Mouse (Mus musculus) CH12F3 (cell line): Measurements from ENCODE around the gene Cchcr1.
"Not testable (repeated sequence)": the region's sequence is repeated elsewhere in the genome, so short reads cannot be mapped to it uniquely, and the experiment has no call there.

Source experiments
- in situ Hi-C: fragments of 300-500 bp; cut with MboI; formaldehyde crosslinking; loops from 2 replicates; pipeline ENCODE4 v1.14.3; 2020; ENCODE audit warnings: low sequenced_read_pairs

The Cchcr1 gene

GRCm38 (mm10) chr17:35516652-35517500, at the start of gene Cchcr1, which contains the start of gene Tcf19:
TSS of gene Cchcr1 (plus strand) at chr17:35517100.
TSS of gene Tcf19 (minus strand) at chr17:35516824.
- in situ Hi-C loops, result no loop called here

- in situ Hi-C loops, result loop anchor here (25.0 kb wide), 1 partner anchor 1482 kb away; no protein-coding TSS in a partner anchor
Measured at GRCm38 (mm10) chr17:35468936-35469335, 48.0 kb upstream of the Cchcr1 start.

DNA sequence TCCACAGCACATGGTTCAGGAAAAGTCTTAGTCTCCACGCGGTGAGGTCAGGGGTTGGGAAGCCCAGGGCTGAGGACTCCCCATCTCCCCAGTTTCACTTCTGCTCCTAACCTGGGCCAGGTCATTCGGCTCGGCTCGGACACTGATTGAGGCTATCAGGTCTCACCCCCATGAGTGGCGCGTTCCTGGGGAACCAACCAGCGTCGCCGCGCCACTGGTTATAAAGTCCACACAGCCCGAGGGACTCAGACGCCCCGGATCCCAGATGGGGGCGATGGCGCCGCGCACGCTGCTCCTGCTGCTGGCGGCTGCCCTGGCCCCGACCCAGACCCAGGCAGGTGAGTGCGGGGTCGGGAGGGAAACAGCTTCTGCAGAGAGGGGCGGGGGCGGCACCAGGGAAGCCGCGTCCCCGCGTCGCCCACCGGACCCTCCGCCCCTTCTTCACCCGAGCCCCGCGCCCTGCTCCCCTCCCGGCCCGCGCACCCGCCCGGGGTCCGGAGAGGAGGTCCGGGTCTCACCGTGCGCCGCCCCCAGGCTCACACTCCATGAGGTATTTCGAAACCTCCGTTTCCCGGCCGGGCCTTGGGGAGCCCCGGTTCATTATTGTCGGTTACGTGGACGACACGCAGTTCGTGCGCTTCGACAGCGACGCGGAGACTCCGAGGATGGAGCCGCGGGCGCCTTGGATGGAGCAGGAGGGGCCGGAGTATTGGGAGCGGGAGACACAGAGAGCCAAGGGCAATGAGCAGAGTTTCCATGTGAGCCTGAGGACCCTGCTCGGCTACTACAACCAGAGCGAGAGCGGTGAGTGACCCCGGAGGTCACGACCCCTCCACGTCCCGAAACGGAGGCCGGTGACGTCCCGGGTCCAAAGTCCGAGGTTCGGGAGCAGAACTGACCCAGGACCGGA, 46.8 kb upstream of the Cchcr1 start, which contains the start of gene H2-Q10:
TSS of gene H2-Q10 (plus strand) at position 248 of the 910 bp plus-strand sequence.
- in situ Hi-C loops, result loop anchor here (25.0 kb wide), 1 partner anchor 1483 kb away; no protein-coding TSS in a partner anchor

DNA sequence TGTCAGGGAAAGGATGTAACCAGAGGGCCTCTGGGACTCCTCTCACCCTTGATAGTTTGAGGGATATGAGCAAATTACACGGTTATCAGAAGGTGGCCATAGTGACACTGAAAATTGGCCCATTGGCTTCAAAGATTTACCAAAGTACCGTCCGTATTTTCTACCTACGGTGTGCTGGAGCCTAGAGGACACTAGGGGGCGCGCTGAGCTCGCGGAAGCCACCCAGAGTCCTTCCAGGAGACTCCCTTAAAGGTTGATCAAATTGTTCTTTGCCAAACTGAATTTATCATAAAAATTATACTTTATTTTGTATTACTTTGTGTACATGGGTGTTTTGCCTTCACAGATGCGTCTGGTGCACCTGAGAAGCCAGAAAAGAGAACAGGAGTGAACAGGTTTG, 32.8 kb upstream of the Cchcr1 start:
- in situ Hi-C loops, result no loop called here

DNA sequence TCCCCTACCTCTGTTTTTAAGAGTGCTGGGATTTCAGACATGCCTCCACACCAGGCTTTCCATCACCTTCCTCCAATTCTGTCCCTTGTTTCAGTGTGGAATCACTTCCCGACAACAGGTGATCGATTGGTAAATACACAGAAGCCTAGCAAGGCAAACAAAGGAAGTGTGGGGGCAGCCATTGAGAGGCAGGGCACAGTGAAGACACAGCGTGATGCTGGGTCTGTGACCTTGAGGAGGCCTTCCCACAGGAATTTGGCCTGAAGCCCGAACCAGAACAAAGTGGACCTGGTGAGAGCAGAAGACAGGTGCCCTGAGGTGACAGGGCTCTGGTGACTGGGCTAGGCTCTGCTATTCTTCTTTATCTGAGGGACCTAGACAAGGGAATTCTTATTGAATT, 31.2 kb upstream of the Cchcr1 start:
- in situ Hi-C loops, result no loop called here

- in situ Hi-C loops, result no loop called here
Measured at GRCm38 (mm10) chr17:35486726-35487125, 30.2 kb upstream of the Cchcr1 start.

DNA sequence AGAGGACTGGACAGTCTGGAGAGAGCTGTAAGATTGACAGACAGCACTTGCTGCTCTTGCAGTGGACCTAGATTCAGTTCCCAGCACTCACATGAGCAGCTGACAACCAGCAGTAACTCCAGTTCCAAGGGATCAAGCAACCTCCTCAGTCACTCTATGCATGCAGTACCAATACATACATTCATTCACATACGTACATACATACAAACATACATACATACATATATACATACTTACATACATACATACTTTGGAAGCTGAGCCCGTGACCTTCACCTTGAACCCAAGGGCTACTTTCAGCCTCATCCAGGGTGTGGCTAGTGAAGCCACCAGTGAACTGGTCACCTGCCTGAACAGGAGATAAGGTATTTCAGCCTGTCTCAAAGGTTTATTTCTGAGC, 28.9 kb upstream of the Cchcr1 start:
- in situ Hi-C loops, result no loop called here

DNA sequence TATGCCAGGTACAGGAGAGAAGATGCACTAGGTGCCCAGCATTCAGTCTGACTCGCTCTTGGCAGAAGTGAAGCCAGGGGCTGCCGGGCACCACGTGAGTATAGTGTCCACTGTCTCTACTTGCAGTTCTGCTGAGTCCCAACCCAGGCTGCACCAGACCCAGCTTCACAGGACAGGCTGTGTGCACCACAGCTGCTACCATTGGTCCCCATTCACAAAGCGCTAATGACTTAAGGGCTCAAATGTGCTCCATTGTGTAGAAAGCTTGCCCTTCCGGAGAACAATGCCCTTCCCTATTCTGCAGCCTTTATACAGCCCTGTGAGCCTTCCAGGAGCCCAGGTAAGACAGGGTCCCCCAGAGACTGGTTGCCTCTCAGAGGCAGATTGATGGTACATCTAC, 26.6 kb upstream of the Cchcr1 start:
- in situ Hi-C loops, result no loop called here

DNA sequence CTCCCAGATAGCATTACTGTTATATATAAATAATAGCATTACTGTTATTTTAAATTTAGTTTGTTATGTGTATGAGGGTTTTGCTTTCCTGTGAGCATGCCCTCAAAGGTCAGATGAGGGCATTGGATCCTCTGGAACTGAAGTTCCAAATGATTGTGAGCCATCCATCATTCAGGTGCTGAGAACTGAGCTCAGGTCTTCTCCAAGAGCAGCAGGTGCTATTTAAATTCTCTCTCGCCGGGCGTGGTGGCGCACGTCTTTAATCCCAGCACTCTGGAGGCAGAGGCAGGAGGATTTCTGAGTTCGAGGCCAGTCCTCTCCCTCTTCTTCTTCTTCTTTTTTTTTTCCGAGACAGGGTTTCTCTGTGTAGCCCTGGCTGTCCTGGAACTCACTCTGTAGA, 19.8 kb upstream of the Cchcr1 start:
- in situ Hi-C loops, result no loop called here

DNA sequence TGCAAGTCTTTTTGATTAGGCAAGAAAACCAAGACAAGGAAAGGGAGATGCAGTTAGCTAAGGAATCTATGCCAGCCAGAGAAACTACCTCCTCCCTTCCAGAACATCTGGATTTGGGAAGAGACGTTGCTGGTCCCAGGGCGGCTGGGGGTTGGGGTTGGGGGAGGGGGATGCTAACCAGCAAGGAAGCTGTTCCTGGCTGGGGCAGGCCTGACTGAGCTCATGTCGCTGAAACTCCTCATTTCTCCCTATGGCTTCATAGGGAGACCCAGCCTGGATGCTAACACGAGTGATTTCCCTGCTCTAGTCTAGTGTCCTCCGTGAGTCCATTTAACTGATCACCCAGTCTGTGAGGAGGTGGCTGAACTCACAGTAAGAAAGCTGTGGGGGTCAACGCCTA, 14.7 kb upstream of the Cchcr1 start:
- in situ Hi-C loops, result no loop called here

DNA sequence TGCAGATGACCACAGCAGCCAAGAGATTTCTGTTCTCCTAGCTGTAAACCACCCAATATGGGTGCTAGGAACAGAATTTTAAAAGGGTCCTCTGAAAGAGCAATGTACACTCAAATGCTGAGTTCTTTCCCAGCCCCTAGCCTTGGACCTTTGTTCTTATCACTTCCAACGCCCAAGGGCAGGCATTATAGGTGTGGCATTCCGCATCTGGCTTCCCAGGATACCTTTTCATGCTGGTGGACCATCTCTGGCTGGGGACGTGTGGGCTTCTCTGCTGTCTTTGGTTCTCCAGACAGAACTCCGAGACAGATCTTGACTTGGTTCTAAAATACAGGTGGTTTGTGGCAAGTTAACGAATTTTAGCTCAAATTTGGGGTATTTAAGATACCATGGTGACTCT, 14.1 kb upstream of the Cchcr1 start:
- in situ Hi-C loops, result no loop called here

GRCm38 (mm10) chr17:35503849-35504248, 13.1 kb upstream of the Cchcr1 start:
- in situ Hi-C loops, result no loop called here

GRCm38 (mm10) chr17:35504628-35505481, 12.0 kb upstream of the Cchcr1 start:
- in situ Hi-C loops, result no loop called here

GRCm38 (mm10) chr17:35505776-35506175, 11.1 kb upstream of the Cchcr1 start, which contains the start of gene Pou5f1:
TSS of gene Pou5f1 (plus strand) at chr17:35506018.
- in situ Hi-C loops, result no loop called here

GRCm38 (mm10) chr17:35506881-35507280, 10.0 kb upstream of the Cchcr1 start:
- in situ Hi-C loops, result no loop called here

- in situ Hi-C loops, result no loop called here
Measured at GRCm38 (mm10) chr17:35507556-35508260, 9.2 kb upstream of the Cchcr1 start.

DNA sequence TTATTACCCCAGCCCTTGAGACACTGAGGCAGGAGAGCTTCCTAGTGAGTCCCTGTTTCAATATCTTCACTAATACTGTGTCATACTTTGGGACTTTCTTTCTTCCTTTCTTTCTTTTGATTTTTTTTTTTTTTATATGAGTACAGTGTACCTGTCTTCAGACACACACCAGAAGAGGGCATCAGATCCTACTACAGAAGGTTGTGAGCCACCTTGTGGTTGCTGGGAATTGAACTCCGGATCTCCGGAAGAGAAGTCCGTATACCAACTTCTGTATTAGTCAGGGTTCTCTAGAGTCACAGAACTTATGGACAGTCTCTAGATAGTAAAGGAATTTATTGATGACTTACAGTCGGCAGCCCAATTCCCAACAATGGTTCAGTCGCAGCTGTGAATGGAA, 8.6 kb upstream of the Cchcr1 start:
- in situ Hi-C loops, result not testable (repeated sequence)

DNA sequence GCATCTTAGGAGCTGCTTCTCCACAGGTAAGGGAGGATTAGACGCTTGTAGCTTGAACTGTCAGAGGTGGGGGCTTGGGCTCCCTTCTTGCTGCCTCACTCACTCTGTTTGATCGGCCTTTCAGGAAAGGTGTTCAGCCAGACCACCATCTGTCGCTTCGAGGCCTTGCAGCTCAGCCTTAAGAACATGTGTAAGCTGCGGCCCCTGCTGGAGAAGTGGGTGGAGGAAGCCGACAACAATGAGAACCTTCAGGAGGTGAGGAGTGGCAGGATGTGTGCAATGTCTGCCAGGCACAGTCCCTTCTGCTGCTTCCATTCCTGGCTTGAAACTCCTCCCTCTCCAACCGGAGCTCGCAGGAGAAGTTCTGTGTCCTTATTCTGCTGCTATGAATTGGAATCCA, 7.6 kb upstream of the Cchcr1 start:
- in situ Hi-C loops, result no loop called here

GRCm38 (mm10) chr17:35512916-35513626, 3.8 kb upstream of the Cchcr1 start:
- in situ Hi-C loops, result no loop called here
